Mouse (Mus musculus) liver, embryonic 13.5 days (tissue): ENCODE results near the gene Chdh. TPM values are rescaled to one million over a fixed set of nuclear protein-coding genes. Genes with fewer than 3 reads are reported as not detected.

Source experiments
- ATAC-seq: fragments of 200-750 bp; cut with Nextera tagmentation; 2 replicates; pipeline ENCODE4 v1.8.0; 2017; ENCODE audit warnings: low read depth, mild to moderate bottlenecking, moderate number of reproducible peaks, moderate library complexity
- DNase-seq: peaks from one replicate; pipeline ENCODE4 v3.0.0; 2022
- H3K27ac ChIP-seq: fragments of 300-500 bp; sonication (generic); 2 replicates; pipeline ENCODE4 v1.5.1; 2015; ENCODE audit warnings: moderate library complexity, mild to moderate bottlenecking, inconsistent platforms
- H3K27me3 ChIP-seq: fragments of 300-500 bp; sonication (generic); 2 replicates; pipeline ENCODE4 v1.6.1; 2015; ENCODE audit warnings: mild to moderate bottlenecking, inconsistent platforms
- H3K36me3 ChIP-seq: fragments of 300-500 bp; sonication (generic); 2 replicates; pipeline ENCODE4 v1.6.1; 2015; ENCODE audit warnings: mild to moderate bottlenecking, inconsistent platforms
- H3K4me1 ChIP-seq: fragments of 300-500 bp; sonication (generic); replicated peaks from 2 replicates; pipeline ENCODE4 v1.6.1; 2015; ENCODE audit warnings: inconsistent platforms
- H3K4me2 ChIP-seq: fragments of 300-500 bp; sonication (generic); 2 replicates; pipeline ENCODE4 v1.6.1; 2015; ENCODE audit warnings: inconsistent platforms, mild to moderate bottlenecking, moderate library complexity
- H3K4me3 ChIP-seq: fragments of 300-500 bp; sonication (generic); replicated peaks from 2 replicates; pipeline ENCODE4 v1.5.1; 2015; ENCODE audit warnings: mild to moderate bottlenecking, inconsistent platforms
- H3K9ac ChIP-seq: fragments of 300-500 bp; sonication (generic); 2 replicates; pipeline ENCODE4 v1.6.1; 2015; ENCODE audit warnings: mild to moderate bottlenecking, inconsistent platforms
- H3K9me3 ChIP-seq: fragments of 300-500 bp; sonication (generic); replicated peaks from 2 replicates; pipeline ENCODE4 v1.6.1; 2016; ENCODE audit warnings: inconsistent platforms
- WGBS: fragments of 180-500 bp; shearing (Covaris S2); methylation state at CpG from one replicate; pipeline ENCODE4 v1.1.7; 2015; ENCODE audit not compliant: insufficient replicate concordance; 5-methylcytosine and 5-hydroxymethylcytosine counted together
- polyA plus RNA-seq: library from polyadenylated mRNA; unstranded; fragments of >200 nt; fragmentation: Nextera tagmentation; extraction: Ambion mirVana; gene quantifications from 2 replicates; pipeline ENCODE4 v1.2.1, GENCODE M21; 2015

Gene Chdh
- polyA plus RNA-seq, 1 experiment from 2014 or later = 0.44 TPM

- H3K9ac ChIP-seq = no peak overlapping the region
- H3K36me3 ChIP-seq = no peaks in the 10 kb centered on the region
- 69% methylated on average over 5 of the region's 5 CpGs for WGBS
- no peaks in the 10 kb centered on the region for H3K4me1 ChIP-seq
- H3K9me3 ChIP-seq = no peaks in the 10 kb centered on the region
- DNase-seq (no peak), ATAC-seq (no peak)
- H3K27ac ChIP-seq = no peak overlapping the region
- no peak overlapping the region for H3K4me3 ChIP-seq
- no peak overlapping the region for H3K4me2 ChIP-seq
- H3K27me3 ChIP-seq = no peaks in the 10 kb centered on the region
These were observed 7.8 kb downstream of the Chdh start for GRCm38 (mm10) chr14:30016666-30017065.

GRCm38 (mm10) chr14:30017794-30018462, 9.1 kb downstream of the Chdh start:
- ATAC-seq (no peak), DNase-seq (no peak)

GRCm38 (mm10) chr14:30018463-30018801, 9.6 kb downstream of the Chdh start:
- 88% methylated on average over 4 of the region's 4 CpGs for WGBS
- H3K4me1 ChIP-seq = no peaks in the 10 kb centered on the region
- no peak overlapping the region for H3K27ac ChIP-seq
- no peaks in the 10 kb centered on the region for H3K27me3 ChIP-seq
- no peaks in the 10 kb centered on the region for H3K36me3 ChIP-seq
- ATAC-seq = no peak
- no peak overlapping the region for H3K4me3 ChIP-seq
- no peak overlapping the region for H3K4me2 ChIP-seq
- no peak overlapping the region for H3K9ac ChIP-seq
- H3K9me3 ChIP-seq = no peaks in the 10 kb centered on the region
- no peak for DNase-seq

More at GRCm38 (mm10) chr14:30017794-30018462, 9.1 kb downstream of the Chdh start:
- Histone ChIP-seq H3K36me3 (no peaks in the 10 kb centered on the region), H3K9ac (no peak overlapping the region), H3K4me3 (no peak overlapping the region), H3K4me1 (no peaks in the 10 kb centered on the region), H3K27ac (no peak overlapping the region), H3K9me3 (no peaks in the 10 kb centered on the region), H3K4me2 (no peak overlapping the region), H3K27me3 (no peaks in the 10 kb centered on the region)
- 66% methylated on average over 8 of the region's 8 CpGs for WGBS

GRCm38 (mm10) chr14:30018846-30019245, 10.0 kb downstream of the Chdh start:
- WGBS = 72% methylated on average over 6 of the region's 6 CpGs
- no peak overlapping the region for H3K4me3 ChIP-seq
- no peak for DNase-seq
- H3K9me3 ChIP-seq = no peaks in the 10 kb centered on the region
- H3K27me3 ChIP-seq = no peaks in the 10 kb centered on the region
- no peak for ATAC-seq
- no peak overlapping the region for H3K9ac ChIP-seq
- H3K4me2 ChIP-seq = no peak overlapping the region
- H3K36me3 ChIP-seq = no peaks in the 10 kb centered on the region
- no peaks in the 10 kb centered on the region for H3K4me1 ChIP-seq
- no peak overlapping the region for H3K27ac ChIP-seq

- 76% methylated on average over 8 of the region's 8 CpGs for WGBS
These were observed 10.6 kb downstream of the Chdh start for GRCm38 (mm10) chr14:30019375-30019774.

GRCm38 (mm10) chr14:30019792-30020575, 11.2 kb downstream of the Chdh start:
- Histone ChIP-seq H3K9me3 (no peaks in the 10 kb centered on the region), H3K4me2 (no peak overlapping the region), H3K27me3 (no peaks in the 10 kb centered on the region), H3K36me3 (no peaks in the 10 kb centered on the region), H3K4me1 (no peaks in the 10 kb centered on the region), H3K9ac (no peak overlapping the region), H3K4me3 (no peak overlapping the region), H3K27ac (no peak overlapping the region)
- ATAC-seq (no peak), DNase-seq (no peak)
- WGBS = 50% methylated on average over 9 of the region's 9 CpGs

More at GRCm38 (mm10) chr14:30019375-30019774, 10.6 kb downstream of the Chdh start:
- H3K9ac ChIP-seq = no peak overlapping the region
- H3K36me3 ChIP-seq = no peaks in the 10 kb centered on the region
- no peak overlapping the region for H3K4me3 ChIP-seq
- ATAC-seq (no peak), DNase-seq (no peak)
- H3K4me1 ChIP-seq = no peaks in the 10 kb centered on the region
- no peak overlapping the region for H3K4me2 ChIP-seq
- no peaks in the 10 kb centered on the region for H3K9me3 ChIP-seq
- H3K27ac ChIP-seq = no peak overlapping the region
- no peaks in the 10 kb centered on the region for H3K27me3 ChIP-seq

- Histone ChIP-seq H3K4me1 (no peaks in the 10 kb centered on the region), H3K36me3 (no peaks in the 10 kb centered on the region), H3K4me2 (no peak overlapping the region), H3K4me3 (no peak overlapping the region), H3K27ac (no peak overlapping the region), H3K27me3 (no peaks in the 10 kb centered on the region), H3K9me3 (no peaks in the 10 kb centered on the region), H3K9ac (no peak overlapping the region)
- 61% methylated on average over 6 of the region's 6 CpGs for WGBS
- ATAC-seq (no peak), DNase-seq (no peak)
These were observed 13.6 kb downstream of the Chdh start for GRCm38 (mm10) chr14:30022471-30022870.

- no peak for ATAC-seq
- H3K4me3 ChIP-seq = no peak overlapping the region
- WGBS = 10% methylated on average over 7 of the region's 7 CpGs
- H3K36me3 ChIP-seq = no peaks in the 10 kb centered on the region
- no peak overlapping the region for H3K9ac ChIP-seq
- H3K4me1 ChIP-seq = no peaks in the 10 kb centered on the region
- no peak for DNase-seq
- no peak overlapping the region for H3K4me2 ChIP-seq
- H3K27me3 ChIP-seq = no peaks in the 10 kb centered on the region
- H3K27ac ChIP-seq = no peak overlapping the region
- no peaks in the 10 kb centered on the region for H3K9me3 ChIP-seq
These were observed 15.6 kb downstream of the Chdh start for GRCm38 (mm10) chr14:30024387-30024786.

- Histone ChIP-seq H3K4me2 (no peak overlapping the region), H3K4me3 (no peak overlapping the region), H3K4me1 (no peaks in the 10 kb centered on the region), H3K9ac (no peak overlapping the region), H3K27ac (no peak overlapping the region), H3K27me3 (no peaks in the 10 kb centered on the region), H3K36me3 (no peaks in the 10 kb centered on the region), H3K9me3 (no peaks in the 10 kb centered on the region)
- no peak for ATAC-seq
- no peak for DNase-seq
- WGBS = 30% methylated on average over 2 of the region's 2 CpGs
These were observed 18.6 kb downstream of the Chdh start for GRCm38 (mm10) chr14:30027378-30027777.

GRCm38 (mm10) chr14:30033405-30033804, 24.6 kb downstream of the Chdh start:
- Histone ChIP-seq H3K9me3 (no peaks in the 10 kb centered on the region), H3K4me2 (no peak overlapping the region), H3K4me3 (no peak overlapping the region), H3K4me1 (no peaks in the 10 kb centered on the region), H3K36me3 (no peaks in the 10 kb centered on the region), H3K9ac (no peak overlapping the region), H3K27me3 (no peaks in the 10 kb centered on the region), H3K27ac (no peak overlapping the region)
- ATAC-seq (no peak), DNase-seq (no peak)
- 53% methylated on average over 8 of the region's 8 CpGs for WGBS

GRCm38 (mm10) chr14:30038431-30038830, 29.6 kb downstream of the Chdh start:
- Histone ChIP-seq H3K27me3 (no peaks in the 10 kb centered on the region), H3K27ac (no peak overlapping the region), H3K9me3 (no peaks in the 10 kb centered on the region), H3K4me3 (no peak overlapping the region), H3K9ac (no peak overlapping the region), H3K4me1 (no peaks in the 10 kb centered on the region), H3K36me3 (no peaks in the 10 kb centered on the region), H3K4me2 (no peak overlapping the region)
- no peak for ATAC-seq
- WGBS = 78% methylated on average over 18 of the region's 18 CpGs
- no peak for DNase-seq

GRCm38 (mm10) chr14:30039413-30039812, 30.6 kb downstream of the Chdh start:
- Histone ChIP-seq H3K4me1 (no peaks in the 10 kb centered on the region), H3K27me3 (no peaks in the 10 kb centered on the region), H3K36me3 (no peaks in the 10 kb centered on the region), H3K27ac (no peak overlapping the region), H3K9ac (no peak overlapping the region), H3K9me3 (no peaks in the 10 kb centered on the region), H3K4me3 (no peak overlapping the region), H3K4me2 (no peak overlapping the region)
- WGBS = 45% methylated on average over 4 of the region's 4 CpGs
- DNase-seq (no peak), ATAC-seq (no peak)
